9 mouse cellular contexts compared by ENCODE assay signal in the genomic region with DNA sequence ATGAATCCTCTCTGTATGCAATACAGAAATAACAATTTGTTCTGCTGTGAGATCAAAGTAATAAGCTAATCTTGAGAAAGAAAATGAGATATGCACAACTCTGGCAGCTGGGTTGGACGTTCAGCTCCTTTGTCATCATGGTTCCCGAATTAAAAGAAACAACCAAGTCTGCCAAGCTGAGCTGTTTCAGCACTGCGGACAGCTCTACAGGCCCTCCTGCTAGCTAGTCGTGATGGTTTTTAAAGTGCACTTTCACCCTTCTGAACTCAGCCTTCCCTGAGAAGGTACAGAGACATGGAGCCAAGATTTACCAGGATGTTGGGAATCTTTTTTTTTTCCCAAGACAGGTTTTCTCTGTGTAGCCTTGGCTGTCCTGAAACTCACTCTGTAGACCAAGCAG. TPM values are rescaled to one million over a fixed set of nuclear protein-coding genes. Genes with fewer than 3 reads are reported as not detected.
DNase-seq lines count a peak whose midpoint lies in the region; TF ChIP-seq lines count a peak whose summit lies in the region.
"Had no signal": no experiment of that assay in that cellular context is flagged by ENCODE, and none has a peak within 500 bp of the region (broad histone marks: within the 10 kb centered on the region; RNA-seq: fewer than 3 reads in every experiment).

No protein-coding gene starts in this region.

- no peak overlapping the region for H3K9ac ChIP-seq in CH12.LX (ENCODE audit: insufficient read depth, low read depth)
- H3K9ac ChIP-seq: limb, embryonic 12.5 days had no signal

- in situ Hi-C loops in CH12.LX (cut with MboI; ENCODE audit: low pct_ligation_motif_present, low pct_unique_long_range_greater_than_20kb, low sequenced_read_pairs), result no loop called here

- no peaks in the 10 kb centered on the region for H3K79me2 ChIP-seq in CH12.LX (replicated peaks; ENCODE audit: control insufficient read depth, extremely low read depth, insufficient read depth, poor library complexity, severe bottlenecking)

- TF ChIP-seq RAD21 in CH12.LX (IDR thresholded peaks at IDR 0.05; ENCODE audit: low read depth, low read length), result no peak

- no peaks in the 10 kb centered on the region for H3K9me3 ChIP-seq in CH12.LX (replicated peaks; ENCODE audit: low read length)
- H3K9me3 ChIP-seq: limb, embryonic 12.5 days had no signal

- H3K36me3 ChIP-seq in CH12.LX (replicated peaks in 1 of 2; ENCODE audit: control insufficient read depth in 1 of 2, insufficient read depth in 1 of 2, low read length in 1 of 2), result no peaks in the 10 kb centered on the region
- H3K36me3 ChIP-seq: limb, embryonic 12.5 days had no signal

- dilution Hi-C loops in CH12.LX (cut with MboI; ENCODE audit: extremely low pct_ligation_motif_present, extremely low pct_unique_long_range_greater_than_20kb, low sequenced_read_pairs), result no loop called here

- H3K4me1 ChIP-seq in CH12.LX (ENCODE audit: control insufficient read depth in 1 of 2, insufficient read depth in 2 of 2), result no peaks in the 10 kb centered on the region
- H3K4me1 ChIP-seq: limb, embryonic 12.5 days had no signal

- H3K4me3 ChIP-seq in CH12.LX (replicated peaks in 1 of 3; ENCODE audit: low read depth in 2 of 3, low read length in 2 of 3, poor library complexity in 1 of 3), result no peak overlapping the region
- H3K4me3 ChIP-seq: limb, embryonic 12.5 days had no signal

- no peak for TF ChIP-seq POLR2A in CH12.LX (IDR thresholded peaks at IDR 0.05; ENCODE audit: low read depth, low read length)

- no peak overlapping the region for H3K4me2 ChIP-seq in CH12.LX (ENCODE audit: insufficient read depth, low read depth, poor library complexity, severe bottlenecking)
- H3K4me2 ChIP-seq: limb, embryonic 12.5 days had no signal

- DNase-seq in kidney, adult 18-20 months, result peak; percentile 32
- no peak for DNase-seq in kidney, adult 11 months
- DNase-seq in CH12.LX (ENCODE audit: extremely low read depth) (peak; percentile 24), adipocyte (ENCODE audit: low spot score) (peak; percentile 64)
- peak; percentile 53 for DNase-seq in kidney, postnatal 14 days
- DNase-seq in cerebellum, adult 9-11 months, result no peak
- no peak for DNase-seq in spleen, adult 12 weeks (ENCODE audit: low spot score)
- no peak for DNase-seq in thymus, postnatal 36 days

- TF ChIP-seq EP300 in CH12.LX (IDR thresholded peaks at IDR 0.05; ENCODE audit: low read length), result no peak

- H3K27ac ChIP-seq in CH12.LX (ENCODE audit: insufficient read depth, low read depth), result no peak overlapping the region
- H3K27ac ChIP-seq: limb, embryonic 12.5 days had no signal

- peaks cover 37% of the 10 kb centered on the region for H3K27me3 ChIP-seq in CH12.LX (replicated peaks)
- H3K27me3 ChIP-seq: limb, embryonic 12.5 days had no signal

- TF ChIP-seq CTCF in CH12.LX (conservative IDR thresholded peaks at IDR 0.05 in 1 of 2, IDR thresholded peaks at IDR 0.05 in 1 of 2; ENCODE audit: low read depth in 2 of 2, low read length in 2 of 2), result no peak

TF ChIP-seq in CH12.LX, 34 proteins besides CTCF, POLR2A, EP300 and RAD21:
- no peak for TF ChIP-seq MXI1 (IDR thresholded peaks at IDR 0.05; ENCODE audit: low read depth, low read length)
- no peak for TF ChIP-seq ELF1 (IDR thresholded peaks at IDR 0.05; ENCODE audit: low read depth, low read length)
- TF ChIP-seq SMC3 (IDR thresholded peaks at IDR 0.05; ENCODE audit: low read depth, low read length), result no peak
- no peak for TF ChIP-seq NRF1 (IDR thresholded peaks at IDR 0.05; ENCODE audit: low read depth, low read length)
TF ChIP-seq in CH12.LX: peak in this region for 0.

RNA-seq across cellular contexts. Expression of a gene that starts 30.0 kb away (rescaled TPM):
- total RNA-seq in CH12.LX (2012; rRNA removed), result 54.4 and 68.1 TPM in 2 replicates
- total RNA-seq in CH12.LX (2014; rRNA removed), result 65.9 and 73.1 TPM in 2 replicates
- 61.4 and 73.8 TPM in 2 replicates for polyA plus RNA-seq in CH12.LX (2012; ENCODE audit: insufficient read length, low read depth)

Comparison
In these comparisons a context has a peak if more than half of its experiments do, and no peak if none do; other contexts are left out.
1. DNase-seq: peak in kidney, adult 18-20 months (single experiment), CH12.LX (single experiment), adipocyte (single experiment) and kidney, postnatal 14 days (single experiment); none in kidney, adult 11 months (single experiment), cerebellum, adult 9-11 months (single experiment), spleen, adult 12 weeks (single experiment) and thymus, postnatal 36 days (0 of 2).